Mouse (Mus musculus): ENCODE measurements around the gene Fam241b.

The Fam241b gene

GRCm38 (mm10) chr10:62143820-62144219 lies at the start of gene Fam241b:
Gene Fam241b, minus strand, starts transcription at chr10:62143920.
- DNase-seq (ENCODE audit: low read depth), result no peak

DNA sequence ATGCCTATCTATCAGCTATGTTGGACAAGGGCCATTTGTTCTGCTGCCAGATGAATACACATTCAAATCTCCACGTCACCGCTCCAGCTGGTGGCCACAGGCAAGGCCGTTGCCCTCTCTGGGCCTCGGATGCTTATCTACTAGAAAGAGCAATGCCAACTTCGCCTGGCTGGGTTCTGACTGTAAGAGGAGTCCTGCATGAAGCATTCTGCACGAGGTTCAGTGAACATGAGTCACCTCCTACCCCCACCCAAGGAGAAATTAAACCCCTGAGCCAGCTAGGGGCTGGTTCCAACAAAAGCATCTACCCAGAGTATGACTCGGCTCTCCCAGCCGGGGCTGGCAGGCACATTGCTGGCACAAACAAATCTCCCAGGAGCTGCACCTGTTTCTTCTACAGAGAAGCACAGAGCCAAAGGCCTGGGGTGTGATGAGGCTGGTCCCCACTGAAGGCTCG lies 49.0 kb upstream of the Fam241b start:
- DNase-seq (ENCODE audit: low read depth), result peak; percentile 11

- no peak for DNase-seq (ENCODE audit: low read depth)
Observed at GRCm38 (mm10) chr10:62190821-62191220, 47.1 kb upstream of the Fam241b start.

DNA sequence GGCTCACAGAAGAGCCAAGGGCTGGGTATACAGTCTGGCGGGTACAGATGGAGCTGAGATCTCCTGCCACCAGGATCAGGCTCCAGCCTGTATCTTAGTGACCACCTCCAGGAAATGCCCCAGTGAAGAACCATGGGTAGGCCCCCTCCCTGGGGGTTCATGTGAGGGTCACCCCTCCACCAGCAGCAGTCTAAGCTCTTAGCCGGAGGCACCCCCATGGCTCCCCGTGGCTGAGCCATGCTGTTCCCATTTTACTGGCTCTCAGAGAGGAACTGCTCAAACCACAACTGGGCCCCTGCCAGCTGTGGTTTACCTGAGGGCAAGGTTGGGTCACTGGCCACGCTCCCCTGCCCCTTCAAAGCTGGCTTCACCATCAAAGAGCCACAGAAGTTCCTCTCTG lies 46.2 kb upstream of the Fam241b start:
- DNase-seq (ENCODE audit: low read depth), result peak; percentile 63

DNA sequence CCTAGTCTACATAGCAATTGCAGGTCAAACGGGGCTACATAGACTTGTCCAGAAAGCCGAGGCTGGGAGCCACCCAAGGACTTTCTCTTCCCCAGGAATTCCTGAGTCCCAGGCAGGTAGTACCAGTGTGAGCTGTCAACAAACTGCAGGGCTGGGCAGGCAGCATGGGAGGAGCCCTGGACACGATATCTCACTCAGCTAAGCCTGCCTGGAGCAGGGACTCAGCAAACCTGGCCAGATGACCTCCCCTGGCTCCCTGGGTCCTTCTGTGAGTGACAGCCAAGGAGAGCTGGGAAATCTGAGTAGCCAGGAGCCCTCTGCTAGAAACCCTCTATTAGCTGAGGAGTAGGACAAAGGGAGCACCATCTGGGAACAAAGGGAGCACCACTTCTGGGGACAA lies 45.6 kb upstream of the Fam241b start:
- no peak for DNase-seq (ENCODE audit: low read depth)

- peak; percentile 72 for DNase-seq (ENCODE audit: low read depth)
Observed at GRCm38 (mm10) chr10:62186882-62187281, 43.2 kb upstream of the Fam241b start.

GRCm38 (mm10) chr10:62183053-62183452 lies 39.3 kb upstream of the Fam241b start:
- peak; percentile 93 for DNase-seq (ENCODE audit: low read depth)

DNA sequence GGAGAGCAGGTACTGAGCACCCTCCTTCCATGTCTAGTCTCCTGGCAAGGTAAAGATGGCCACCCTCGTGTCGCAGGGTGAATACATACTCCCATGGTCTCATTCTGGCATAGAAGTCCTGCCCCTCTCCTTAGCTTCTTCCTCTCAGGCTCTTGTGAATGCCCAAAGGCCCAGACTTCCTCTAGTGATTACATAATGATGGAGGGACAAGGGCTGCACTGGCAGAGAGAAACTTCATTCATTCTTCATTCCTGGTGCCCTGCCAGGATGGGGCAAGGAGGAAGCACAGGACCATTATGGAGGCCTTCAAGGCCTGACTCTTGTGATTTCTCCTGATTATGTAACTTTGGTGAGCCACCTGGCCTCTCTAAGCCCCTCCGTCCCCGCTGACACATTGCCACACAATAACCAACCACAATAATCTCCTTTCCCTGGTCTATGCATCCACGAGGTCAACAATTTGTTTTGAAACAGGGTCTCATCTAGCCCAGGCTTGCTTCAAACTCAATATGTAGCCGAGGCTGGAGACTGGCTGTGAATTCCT lies 38.8 kb upstream of the Fam241b start:
- no peak for DNase-seq (ENCODE audit: low read depth)

DNA sequence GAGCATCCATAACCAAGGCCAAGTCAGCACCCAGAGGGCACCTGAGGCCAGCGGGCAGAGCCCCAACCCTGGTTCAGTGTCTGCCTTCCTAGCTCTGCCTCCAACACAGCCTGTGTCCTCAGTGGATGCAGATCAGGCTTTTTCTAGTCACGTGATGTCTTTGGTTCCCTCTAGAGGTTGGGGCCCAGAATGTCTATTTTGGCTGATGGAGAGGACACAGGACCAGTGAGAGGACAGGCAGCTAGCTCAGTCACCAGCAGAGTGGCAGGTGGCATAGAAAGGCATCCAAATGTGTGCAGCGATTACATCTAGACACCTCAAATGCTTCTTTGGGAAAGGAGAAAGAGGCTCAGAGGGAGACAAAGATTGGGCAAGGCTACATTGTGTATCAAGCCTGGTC lies 38.0 kb upstream of the Fam241b start:
- no peak for DNase-seq (ENCODE audit: low read depth)

- DNase-seq (ENCODE audit: low read depth), result no peak
Observed at GRCm38 (mm10) chr10:62179944-62180343, 36.2 kb upstream of the Fam241b start.

DNA sequence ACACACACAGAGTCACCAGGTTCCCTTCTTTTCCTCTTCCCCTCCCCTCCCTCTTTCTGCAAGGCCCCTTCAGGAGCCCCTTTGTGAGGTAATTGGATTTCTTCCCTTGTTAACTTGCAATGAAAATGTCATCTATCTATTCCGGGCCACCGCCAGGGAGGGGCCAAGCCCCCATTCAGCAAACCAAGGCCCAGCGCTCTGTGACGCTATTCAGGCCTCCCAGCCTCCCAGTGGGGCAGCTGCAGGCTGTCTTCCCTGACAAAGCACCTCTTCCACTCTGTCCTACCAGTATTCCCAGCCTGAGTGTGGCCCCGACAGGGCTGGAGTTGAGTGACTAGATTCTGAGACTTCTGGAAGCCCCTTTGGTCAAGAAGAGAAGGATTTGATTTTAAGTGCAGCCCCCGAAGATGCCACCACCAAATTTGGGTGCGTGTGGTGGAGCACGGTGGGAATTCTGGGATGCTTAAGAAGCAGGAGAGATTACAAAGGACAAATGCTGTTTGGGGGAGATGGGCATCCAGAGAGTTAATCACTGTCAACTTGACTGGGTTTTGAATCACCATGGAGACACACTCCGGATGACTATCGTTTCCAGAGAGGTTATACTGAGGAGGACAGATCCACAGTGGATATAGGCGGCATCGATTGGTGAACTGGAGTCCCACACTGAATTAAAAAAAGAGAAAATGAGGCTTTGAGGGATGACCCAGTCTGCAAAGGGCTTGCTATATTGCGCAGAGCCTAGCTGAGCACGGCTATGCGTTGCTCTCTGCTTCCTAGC lies 31.0 kb upstream of the Fam241b start:
- DNase-seq (ENCODE audit: low read depth), result no peak

DNA sequence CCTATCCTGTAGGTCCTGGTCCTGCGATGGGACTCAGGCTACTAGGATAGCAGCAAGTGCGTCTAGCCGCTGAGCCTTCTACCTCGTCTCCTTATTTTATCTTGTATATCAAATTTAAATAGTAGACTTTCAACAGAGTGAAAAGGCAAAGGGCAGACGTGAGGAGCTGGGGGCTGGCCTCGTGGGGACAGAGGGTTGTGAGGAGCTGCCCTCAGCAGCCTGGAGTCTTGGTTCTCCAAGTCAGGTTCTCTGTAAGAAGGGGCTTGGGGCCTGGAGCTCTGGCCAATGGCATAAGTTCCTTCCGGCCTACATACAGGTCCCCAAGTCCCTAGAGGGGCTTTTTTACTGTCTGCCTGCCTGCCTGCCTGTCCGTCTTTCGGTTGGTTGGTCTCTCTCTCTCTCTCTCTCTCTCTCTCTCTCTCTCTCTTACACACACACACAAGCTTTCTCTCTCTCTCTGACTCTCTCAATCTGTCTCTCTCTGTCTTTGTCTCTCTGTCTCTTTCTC lies 30.3 kb upstream of the Fam241b start:
- DNase-seq (ENCODE audit: low read depth), result no peak

DNA sequence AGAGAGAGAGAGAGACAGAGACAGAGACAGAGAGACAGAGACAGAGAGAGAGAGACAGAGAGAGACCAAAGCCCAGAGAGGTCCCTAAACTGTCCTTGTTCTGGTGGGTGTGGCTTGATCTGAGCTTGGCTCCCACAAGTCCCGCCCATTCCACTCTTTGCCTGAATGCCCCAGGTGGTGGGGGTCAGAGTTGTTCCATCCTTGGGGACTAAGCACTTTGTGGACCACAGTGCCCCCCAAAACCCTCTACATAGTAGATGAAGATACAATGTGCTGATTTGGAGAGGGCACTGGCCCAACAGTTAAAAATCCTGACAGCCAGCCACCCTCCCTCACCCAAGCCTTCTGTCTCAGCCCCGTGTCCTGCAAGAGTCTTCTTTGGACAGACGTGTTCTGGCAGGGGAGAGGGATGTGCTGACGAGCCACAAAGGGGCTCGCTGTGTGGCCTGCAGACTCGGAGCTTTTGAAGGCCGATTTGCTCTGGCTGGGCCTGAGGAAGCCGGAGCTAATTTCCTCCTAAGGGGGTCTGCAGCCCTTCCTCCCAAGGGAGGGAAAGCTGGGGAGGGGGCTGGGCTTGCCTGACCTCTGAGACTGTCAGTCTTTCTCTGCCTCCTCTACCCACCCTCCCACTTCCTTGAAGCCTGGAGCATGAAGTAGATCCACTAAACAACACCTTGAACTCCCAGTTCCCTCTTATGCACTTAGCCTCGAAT lies 29.3 kb upstream of the Fam241b start:
- DNase-seq (ENCODE audit: low read depth), result no peak

DNA sequence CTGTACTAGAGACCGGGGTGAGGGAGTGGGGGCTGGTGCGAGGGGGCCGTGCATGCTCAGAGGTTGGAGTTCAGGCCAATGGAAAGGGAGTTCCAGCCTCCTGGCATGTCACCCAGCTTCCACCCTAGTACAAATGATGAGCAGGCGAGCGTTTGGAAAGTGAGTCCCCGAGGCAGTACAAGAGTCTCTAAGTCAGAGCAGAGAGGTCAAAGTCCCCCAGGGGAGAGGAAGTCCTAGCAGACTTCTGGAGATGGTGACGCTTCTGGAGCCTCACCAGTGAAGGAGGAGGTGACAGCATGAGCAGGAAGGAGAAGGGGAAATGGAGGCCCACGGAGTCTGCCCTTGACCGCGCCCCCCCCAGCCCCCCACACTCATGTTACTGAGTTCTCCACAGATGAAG lies 18.7 kb upstream of the Fam241b start:
- no peak for DNase-seq (ENCODE audit: low read depth)

- DNase-seq (ENCODE audit: low read depth), result no peak
Observed at GRCm38 (mm10) chr10:62149929-62150328, 6.2 kb upstream of the Fam241b start.

DNA sequence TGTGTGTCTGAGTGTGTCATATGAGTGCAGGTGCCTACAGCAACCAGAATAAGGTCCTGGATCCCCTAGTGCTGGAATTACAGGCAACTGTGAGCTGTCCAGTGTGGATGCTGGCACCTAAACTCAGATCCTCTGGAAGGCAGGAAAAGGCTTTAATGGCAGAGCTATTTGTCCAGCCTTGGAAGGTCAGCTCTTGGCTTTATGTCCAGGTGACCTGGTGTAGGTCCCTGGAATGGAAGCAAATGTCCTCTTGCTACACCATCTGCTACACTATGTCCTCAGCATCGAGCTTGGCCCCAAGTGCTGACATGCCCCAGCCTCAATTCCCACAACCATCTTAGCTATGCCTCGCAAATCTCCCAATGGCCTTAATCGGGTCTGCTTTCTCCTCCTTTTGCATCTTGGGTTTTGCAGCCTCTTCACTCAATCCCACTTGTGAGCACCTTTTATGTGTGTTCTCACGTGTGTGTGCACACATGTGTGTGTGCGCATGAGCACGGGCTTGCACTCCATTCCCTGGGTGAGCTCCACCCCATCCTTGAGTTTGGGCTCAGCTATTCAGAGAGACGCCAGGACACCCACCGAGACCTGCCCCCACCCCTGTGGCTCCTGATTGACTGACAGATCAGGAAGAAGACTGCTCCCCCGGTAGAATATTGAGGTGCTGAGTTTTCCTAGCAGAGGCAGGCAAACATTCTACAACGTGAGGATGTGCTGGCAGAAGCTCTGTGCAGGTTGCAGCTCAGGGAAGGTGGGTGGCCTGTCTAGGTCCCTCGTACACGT lies 3.9 kb upstream of the Fam241b start:
- DNase-seq (ENCODE audit: low read depth), result no peak

DNA sequence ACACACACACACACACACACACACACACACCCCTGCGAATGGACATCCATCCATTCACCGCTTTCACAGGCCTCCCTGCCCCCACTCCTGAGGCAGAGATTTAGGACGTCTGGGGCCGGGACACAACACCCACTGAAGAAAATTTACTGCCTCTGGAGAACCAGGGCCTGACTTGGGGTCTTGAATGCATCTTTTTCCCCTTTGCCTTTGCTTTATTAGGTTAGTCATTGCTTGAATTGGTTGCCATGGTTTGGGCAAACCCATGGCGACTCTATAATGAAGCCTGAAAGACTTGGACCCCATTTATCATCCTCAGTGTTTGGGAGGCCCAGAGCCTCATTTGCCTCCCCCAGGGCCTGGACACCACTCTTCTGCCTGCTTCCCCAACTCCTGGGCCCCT lies 2.2 kb upstream of the Fam241b start:
- no peak for DNase-seq (ENCODE audit: low read depth)

GRCm38 (mm10) chr10:62138040-62138439 lies 5.7 kb downstream of the Fam241b start:
- peak; percentile 17 for DNase-seq (ENCODE audit: low read depth)

DNA sequence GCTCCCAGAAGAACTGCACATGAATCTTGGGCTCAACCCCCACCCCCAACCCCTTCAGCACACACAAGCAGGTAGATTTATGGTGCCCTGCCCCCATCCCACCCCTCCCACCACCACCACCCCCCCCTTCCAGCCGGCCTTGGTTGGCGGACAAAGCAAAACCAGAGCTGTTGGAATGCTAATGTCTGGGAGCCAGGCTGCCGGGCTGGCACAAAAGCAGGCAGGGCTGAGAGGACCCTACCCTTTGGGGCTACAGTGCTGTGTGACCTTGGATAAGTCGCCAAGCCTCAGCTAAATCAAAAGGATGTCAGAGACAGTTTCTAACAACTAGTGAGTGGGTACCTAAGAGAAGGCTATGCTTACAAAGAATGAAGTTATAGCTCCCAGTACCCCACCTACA lies 6.6 kb downstream of the Fam241b start:
- no peak for DNase-seq (ENCODE audit: low read depth)

DNA sequence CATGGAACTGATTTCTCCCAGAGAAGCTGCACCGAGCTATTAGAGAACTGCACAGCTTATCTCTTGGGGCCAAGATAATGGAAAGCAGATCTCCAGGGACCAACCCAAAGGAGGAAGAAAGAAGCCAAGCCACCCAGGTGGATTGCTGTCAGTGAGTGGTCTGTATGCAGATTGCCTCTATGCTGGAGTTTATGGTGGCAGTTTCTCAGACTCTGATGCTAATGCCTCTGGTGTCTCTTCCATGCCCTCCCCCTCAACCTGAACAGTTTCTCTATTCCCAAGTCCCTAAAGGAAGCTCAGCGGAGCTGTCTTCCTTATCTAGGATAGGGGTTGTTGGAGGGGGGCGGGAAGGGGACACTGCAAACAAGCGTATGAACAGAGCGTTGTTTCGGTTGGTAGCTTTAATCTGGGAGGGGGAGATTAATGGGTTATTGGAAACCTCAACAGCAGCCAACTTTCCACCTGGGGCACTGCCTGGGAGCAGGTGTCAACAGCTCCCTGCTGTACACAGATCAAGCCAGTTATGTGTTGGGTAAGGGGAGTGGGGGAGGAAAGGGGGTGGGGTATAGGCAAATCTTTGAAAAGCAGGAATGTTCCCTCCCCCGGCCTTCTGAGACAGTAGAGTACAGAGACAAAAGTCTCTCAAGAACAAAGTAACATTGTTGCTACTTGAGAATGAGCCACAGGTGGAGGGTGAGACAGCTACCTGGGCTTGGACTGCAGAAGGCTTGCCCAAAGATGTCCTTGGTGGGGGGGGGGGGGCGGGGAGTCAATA lies 7.8 kb downstream of the Fam241b start:
- no peak for DNase-seq (ENCODE audit: low read depth)

DNA sequence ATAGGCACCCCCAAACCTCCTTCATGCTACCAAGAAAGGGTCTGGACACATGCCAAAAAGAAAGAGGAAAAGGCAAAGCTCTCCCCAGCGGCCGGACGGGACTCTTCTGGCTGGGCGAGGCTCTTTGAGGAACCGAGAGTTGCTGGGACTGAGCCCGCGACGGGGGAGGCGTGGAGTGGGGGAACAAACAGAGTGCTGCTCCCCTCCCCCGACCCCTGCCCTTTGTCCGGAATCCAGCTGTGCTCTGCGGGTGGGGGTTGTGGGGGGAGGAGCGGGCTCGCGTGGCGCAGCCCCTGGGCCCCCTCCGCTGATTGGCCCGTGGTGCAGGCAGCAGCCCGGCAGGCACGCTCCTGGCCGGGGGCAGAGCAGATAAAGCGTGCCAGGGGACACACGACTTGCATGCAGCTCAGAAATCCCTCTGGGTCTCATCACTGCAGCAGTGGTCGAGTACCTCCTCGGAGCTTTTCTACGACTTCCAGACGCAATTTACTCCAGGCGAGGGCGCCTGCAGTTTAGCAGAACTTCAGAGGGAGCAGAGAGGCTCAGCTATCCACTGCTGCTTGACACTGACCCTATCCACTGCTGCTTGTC lies 10.9 kb downstream of the Fam241b start, which contains the start of gene Neurog3:
Neurog3 (plus strand) TSS at position 400 of the 591 bp plus-strand sequence.
- no peak for DNase-seq (ENCODE audit: low read depth)
